Mouse (Mus musculus) midbrain, postnatal 0 days (tissue): ENCODE measurements around the gene Cnksr3. TPM values are rescaled to one million over a fixed set of nuclear protein-coding genes. Genes with fewer than 3 reads are reported as not detected.

Experiments used
- ATAC-seq: fragments of 200-750 bp; cut with Nextera tagmentation; 2 replicates; pipeline ENCODE4 v1.8.0; 2017; ENCODE audit warnings: moderate number of reproducible peaks, mild to moderate bottlenecking, moderate TSS enrichment, moderate library complexity; ENCODE audit not compliant: low FRiP score
- DNase-seq: peaks from one replicate; pipeline ENCODE4 v3.0.0-alpha.2; 2015; ENCODE audit warnings: low spot score
- H3K27ac ChIP-seq: fragments of 300-500 bp; sonication (generic); 2 replicates; pipeline ENCODE4 v1.5.1; 2014; ENCODE audit warnings: low read depth, mild to moderate bottlenecking, low read length, mixed read lengths
- H3K27me3 ChIP-seq: fragments of 300-500 bp; sonication (generic); 2 replicates; pipeline ENCODE4 v1.6.1; 2014; ENCODE audit warnings: low read length, control low read depth, mixed read lengths; ENCODE audit not compliant: insufficient read depth
- H3K36me3 ChIP-seq: fragments of 300-500 bp; sonication (generic); 2 replicates; pipeline ENCODE4 v1.6.1; 2014; ENCODE audit warnings: low read length, control low read depth, mixed read lengths; ENCODE audit not compliant: insufficient read depth
- H3K4me1 ChIP-seq: fragments of 300-500 bp; sonication (generic); 2 replicates; pipeline ENCODE4 v1.6.1; 2014; ENCODE audit warnings: mild to moderate bottlenecking, control low read depth, antibody characterized with exemption, low read length, mixed read lengths; ENCODE audit not compliant: insufficient read depth
- H3K4me2 ChIP-seq: fragments of 300-500 bp; sonication (generic); 2 replicates; pipeline ENCODE4 v1.6.1; 2014; ENCODE audit warnings: low read depth, mild to moderate bottlenecking, low read length, mixed read lengths; ENCODE audit not compliant: poor library complexity, severe bottlenecking
- H3K4me3 ChIP-seq: fragments of 300-500 bp; sonication (generic); 2 replicates; pipeline ENCODE4 v1.5.1; 2014; ENCODE audit warnings: low read depth, mild to moderate bottlenecking, low read length, moderate library complexity
- H3K9ac ChIP-seq: fragments of 300-500 bp; sonication (generic); replicated peaks from 2 replicates; pipeline ENCODE4 v1.6.1; 2014; ENCODE audit warnings: mild to moderate bottlenecking, low read length, moderate library complexity, mixed read lengths; ENCODE audit not compliant: poor library complexity, severe bottlenecking
- H3K9me3 ChIP-seq: fragments of 300-500 bp; sonication (generic); 2 replicates; pipeline ENCODE4 v1.6.1; 2016; ENCODE audit warnings: low read length, control low read depth
- CTCF ChIP-seq: IDR thresholded peaks from 2 replicates; pipeline ENCODE4 v1.5.1; 2016; ENCODE audit warnings: antibody characterized with exemption, mild to moderate bottlenecking
- WGBS: fragments of 180-500 bp; shearing (Covaris S2); extraction: QIAGEN DNeasy Blood & Tissue Kit; methylation state at CpG from one replicate; pipeline ENCODE4 v1.1.7; 2014; 5-methylcytosine and 5-hydroxymethylcytosine counted together
- polyA plus RNA-seq: library from polyadenylated mRNA; unstranded; fragments of >200 nt; fragmentation: Nextera tagmentation; extraction: Ambion mirVana; gene quantifications from 2 replicates; pipeline ENCODE4 v1.2.1, GENCODE M21; 2015
- total RNA-seq: library from RNA; depleted of rRNA; stranded (reverse); fragments of >200 nt; gene quantifications from 2 replicates; pipeline ENCODE4 v1.2.3, GENCODE M21; 2014

Gene Cnksr3
- total and polyA plus RNA-seq, 2 experiments from 2014 or later, result 1.8 to 4.1 TPM

GRCm38 (mm10) chr10:7149671-7150595 lies 62.1 kb downstream of the Cnksr3 start:
- H3K27me3 ChIP-seq, result no peaks in the 10 kb centered on the region
- TF ChIP-seq CTCF, result no peak
- H3K4me2 ChIP-seq, result no peak overlapping the region
- no peaks in the 10 kb centered on the region for H3K9me3 ChIP-seq
- ATAC-seq (no peak), DNase-seq (no peak)
- no peak overlapping the region for H3K9ac ChIP-seq
- no peaks in the 10 kb centered on the region for H3K36me3 ChIP-seq
- WGBS, result 90% methylated on average over 11 of the region's 11 CpGs
- H3K4me3 ChIP-seq, result no peak overlapping the region
- no peak overlapping the region for H3K27ac ChIP-seq
- H3K4me1 ChIP-seq, result no peaks in the 10 kb centered on the region

DNA sequence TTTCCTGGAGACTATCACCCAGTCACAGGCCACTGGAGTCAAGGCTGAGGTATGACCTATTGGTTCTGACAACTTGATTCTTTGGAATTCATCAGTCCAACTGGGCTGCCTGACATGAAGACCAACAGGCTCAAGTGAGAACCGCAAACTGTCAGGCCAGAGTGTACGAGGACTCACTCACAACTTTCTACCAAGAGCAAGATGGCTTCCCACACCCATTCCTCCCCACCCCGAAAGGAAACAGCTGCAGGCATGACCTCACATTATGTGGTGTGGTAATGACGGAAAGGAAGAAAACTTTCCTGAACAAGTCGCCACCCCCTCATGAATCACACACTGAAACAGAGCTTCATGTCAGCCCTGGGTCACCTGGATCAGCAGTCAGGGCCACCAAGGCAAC lies 66.4 kb downstream of the Cnksr3 start:
- WGBS, result 93% methylated on average over 5 of the region's 5 CpGs
- no peaks in the 10 kb centered on the region for H3K9me3 ChIP-seq
- no peak for DNase-seq

GRCm38 (mm10) chr10:7144081-7144783 lies 67.8 kb downstream of the Cnksr3 start:
- no peak for TF ChIP-seq CTCF
- Histone ChIP-seq H3K9ac (no peak overlapping the region), H3K4me3 (no peak overlapping the region), H3K36me3 (no peaks in the 10 kb centered on the region), H3K27me3 (no peaks in the 10 kb centered on the region), H3K27ac (no peak overlapping the region), H3K9me3 (no peaks in the 10 kb centered on the region), H3K4me1 (no peaks in the 10 kb centered on the region), H3K4me2 (no peak overlapping the region)
- 69% methylated on average over 13 of the region's 13 CpGs for WGBS
- no peak for DNase-seq
- ATAC-seq, result no peak

More for the DNA sequence above, 66.4 kb downstream of the Cnksr3 start:
- ATAC-seq, result no peak
- H3K4me2 ChIP-seq, result no peak overlapping the region
- no peak for TF ChIP-seq CTCF
- no peaks in the 10 kb centered on the region for H3K36me3 ChIP-seq
- H3K27ac ChIP-seq, result no peak overlapping the region
- no peak overlapping the region for H3K4me3 ChIP-seq
- no peaks in the 10 kb centered on the region for H3K4me1 ChIP-seq
- no peak overlapping the region for H3K9ac ChIP-seq
- no peaks in the 10 kb centered on the region for H3K27me3 ChIP-seq

GRCm38 (mm10) chr10:7142287-7142686 lies 69.8 kb downstream of the Cnksr3 start:
- H3K4me3 ChIP-seq, result no peak overlapping the region
- H3K9ac ChIP-seq, result no peak overlapping the region
- H3K4me1 ChIP-seq, result no peaks in the 10 kb centered on the region
- H3K4me2 ChIP-seq, result no peak overlapping the region
- DNase-seq (no peak), ATAC-seq (no peak)
- H3K9me3 ChIP-seq, result no peaks in the 10 kb centered on the region
- WGBS, result 93% methylated on average over 8 of the region's 8 CpGs
- H3K27ac ChIP-seq, result no peak overlapping the region
- no peak for TF ChIP-seq CTCF
- no peaks in the 10 kb centered on the region for H3K36me3 ChIP-seq
- no peaks in the 10 kb centered on the region for H3K27me3 ChIP-seq

DNA sequence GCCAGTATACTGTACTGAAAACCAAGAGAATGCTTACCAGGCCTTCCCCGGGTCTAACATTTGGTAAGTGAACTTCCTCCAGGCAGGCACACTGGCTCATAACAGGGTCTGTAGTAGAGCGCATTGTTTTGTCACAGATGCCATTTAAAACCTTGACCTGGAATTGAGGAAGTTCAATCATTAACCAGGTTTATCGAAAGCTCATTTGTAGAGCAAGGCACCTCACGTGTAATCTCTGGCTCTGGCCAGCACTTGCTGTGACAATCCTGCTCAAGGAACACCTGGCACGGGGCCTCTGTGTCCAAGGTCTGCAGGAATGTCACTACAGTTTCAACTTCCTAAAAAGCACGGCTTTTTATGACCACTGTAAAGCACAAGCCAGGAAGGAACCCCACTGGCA lies 71.8 kb downstream of the Cnksr3 start:
- Histone ChIP-seq H3K27me3 (no peaks in the 10 kb centered on the region), H3K4me1 (no peaks in the 10 kb centered on the region), H3K9ac (no peak overlapping the region), H3K4me2 (no peak overlapping the region), H3K36me3 (no peaks in the 10 kb centered on the region), H3K9me3 (no peaks in the 10 kb centered on the region), H3K27ac (no peak overlapping the region), H3K4me3 (no peak overlapping the region)
- ATAC-seq, result no peak
- WGBS, result 92% methylated on average over 6 of the region's 6 CpGs
- DNase-seq, result no peak
- no peak for TF ChIP-seq CTCF

- DNase-seq (no peak), ATAC-seq (no peak)
- no peaks in the 10 kb centered on the region for H3K4me1 ChIP-seq
- no peak overlapping the region for H3K4me2 ChIP-seq
- H3K27ac ChIP-seq, result no peak overlapping the region
- WGBS, result 75% methylated on average over 12 of the region's 12 CpGs
- no peak overlapping the region for H3K9ac ChIP-seq
- TF ChIP-seq CTCF, result no peak
- no peaks in the 10 kb centered on the region for H3K36me3 ChIP-seq
- H3K27me3 ChIP-seq, result no peaks in the 10 kb centered on the region
- no peaks in the 10 kb centered on the region for H3K9me3 ChIP-seq
- no peak overlapping the region for H3K4me3 ChIP-seq
Measured at GRCm38 (mm10) chr10:7138049-7138448, 74.0 kb downstream of the Cnksr3 start.
